Mouse (Mus musculus): ENCODE data around the gene Cyp4a31. TPM values are rescaled to one million over a fixed set of nuclear protein-coding genes. Genes with fewer than 3 reads are reported as not detected.

The Cyp4a31 gene
- total RNA-seq, 2 experiments from 2014 or later: not detected

Other genes with a start within 250 kb of the Cyp4a31 start
- gene Cyp4a12b, start 152.0 kb upstream of the Cyp4a31 start, total RNA-seq (2021): under 1 TPM in 1 of 2 experiments, not detected in 1; 0.17 TPM
- gene Cyp4a30b, start 111.0 kb upstream of the Cyp4a31 start, total RNA-seq (2021): not detected
- gene Cyp4a14, start 67.5 kb upstream of the Cyp4a31 start, total RNA-seq (2021): under 1 TPM in 1 of 2 experiments, not detected in 1; 0.13 TPM
- under 1 TPM in 1 of 2 experiments, not detected in 1; 0.13 TPM for gene Cyp4a10, start 45.4 kb upstream of the Cyp4a31 start, total RNA-seq (2021)
- gene Cyp4a32, start 37.3 kb downstream of the Cyp4a31 start, total RNA-seq (2021): not detected
- gene Cyp4b1, start 84.1 kb downstream of the Cyp4a31 start, total RNA-seq (2021): 10 to 100 TPM; 28.1 to 37.1 TPM
- gene Efcab14, start 174.1 kb downstream of the Cyp4a31 start, total RNA-seq (2021): 10 to 100 TPM; 83.1 to 89.1 TPM
- gene Tex38, start 217.4 kb downstream of the Cyp4a31 start, total RNA-seq (2021): 1 to 10 TPM; 2.4 to 3.2 TPM
- gene Atpaf1, start 221.2 kb downstream of the Cyp4a31 start, total RNA-seq (2021): 10 to 100 TPM; 49.8 to 57.1 TPM

Measured in adrenal gland, postnatal 36 days (tissue).